Mouse (Mus musculus): Measurements from ENCODE around the gene Gm28051.

Gene Gm28051

DNA sequence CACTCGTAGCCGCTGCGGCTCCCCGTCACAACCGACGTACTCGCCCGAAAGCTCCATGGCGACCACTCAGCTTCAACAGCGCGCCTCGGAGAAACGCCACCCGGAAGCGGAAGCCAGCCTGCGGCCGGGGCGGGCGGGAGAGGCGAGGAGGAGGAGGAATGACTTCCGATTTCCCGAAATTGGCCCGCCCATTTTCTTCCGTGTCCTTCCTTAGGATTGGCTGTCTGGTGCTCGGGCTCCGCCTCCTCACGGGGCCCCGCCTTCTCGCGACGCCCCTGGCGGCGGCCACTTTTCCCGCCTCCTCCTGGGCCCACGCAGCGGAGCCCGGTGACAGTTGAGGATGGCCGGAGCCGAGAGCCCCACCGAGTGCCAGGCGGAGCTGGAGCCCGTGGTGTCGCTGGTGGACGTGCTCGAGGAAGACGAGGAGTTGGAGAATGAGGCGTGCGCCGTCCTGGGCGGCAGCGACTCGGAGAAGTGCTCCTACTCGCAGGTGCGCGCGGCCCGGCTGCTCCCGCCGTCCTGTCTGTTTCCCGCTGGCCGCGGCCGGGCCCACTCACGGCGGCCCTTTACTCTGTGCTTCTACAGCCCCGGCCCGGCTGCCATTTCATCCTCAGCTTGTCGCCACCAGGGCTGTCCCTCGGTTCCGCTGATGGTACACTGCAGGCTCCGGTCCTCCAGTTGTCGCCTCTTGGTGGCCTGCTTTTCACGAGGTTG, at the start of gene Gm28051, which contains the start of the genes Gon7 and Ubr7:
Gene Gm28051, minus strand, starts transcription at position 77 of the 714 bp plus-strand sequence.
Gene Gon7, minus strand, starts transcription at position 115 of the 714 bp plus-strand sequence.
Gene Ubr7, plus strand, starts transcription at position 279 of the 714 bp plus-strand sequence.
- peak; percentile 98 for DNase-seq

DNA sequence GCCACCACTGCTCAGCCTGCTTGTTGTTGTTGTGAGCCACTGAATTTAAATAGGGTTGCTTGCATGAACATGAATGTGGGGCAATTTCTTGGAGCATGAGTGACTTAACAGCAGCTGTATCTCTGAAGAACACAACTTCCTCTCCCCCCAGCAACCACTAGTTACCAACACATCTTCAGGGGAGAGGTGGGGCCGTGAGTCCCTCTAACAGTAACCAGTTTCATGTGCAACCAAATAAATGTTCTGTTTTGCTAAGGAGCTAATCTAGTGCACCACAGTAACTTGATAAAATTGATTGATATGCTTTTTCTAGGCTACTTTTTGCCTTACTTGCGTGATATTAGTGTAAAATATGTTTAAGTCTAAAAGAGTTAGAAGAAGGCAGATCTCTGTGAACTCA, 42.0 kb upstream of the Gm28051 start:
- DNase-seq, result no peak

DNA sequence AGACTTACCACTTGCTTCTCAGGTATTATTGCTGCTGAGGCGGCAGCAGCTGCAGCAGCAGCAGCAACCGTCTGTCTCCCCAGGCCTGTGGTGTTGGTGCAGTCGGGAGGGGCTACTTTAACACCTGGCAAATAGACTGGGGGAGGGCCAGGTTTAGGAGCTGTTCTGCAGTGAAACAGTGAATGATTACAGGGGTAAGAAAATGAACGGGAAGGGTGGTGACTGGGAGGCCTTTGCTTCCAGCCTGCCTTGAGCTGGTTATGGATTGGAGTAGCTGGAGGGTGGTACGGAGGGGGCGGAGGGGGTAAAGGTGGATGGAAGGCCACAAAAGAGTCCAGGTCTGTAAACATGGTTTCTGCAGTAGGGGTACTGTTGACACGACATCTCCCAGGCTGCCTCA, 30.4 kb upstream of the Gm28051 start:
- DNase-seq, result no peak

DNA sequence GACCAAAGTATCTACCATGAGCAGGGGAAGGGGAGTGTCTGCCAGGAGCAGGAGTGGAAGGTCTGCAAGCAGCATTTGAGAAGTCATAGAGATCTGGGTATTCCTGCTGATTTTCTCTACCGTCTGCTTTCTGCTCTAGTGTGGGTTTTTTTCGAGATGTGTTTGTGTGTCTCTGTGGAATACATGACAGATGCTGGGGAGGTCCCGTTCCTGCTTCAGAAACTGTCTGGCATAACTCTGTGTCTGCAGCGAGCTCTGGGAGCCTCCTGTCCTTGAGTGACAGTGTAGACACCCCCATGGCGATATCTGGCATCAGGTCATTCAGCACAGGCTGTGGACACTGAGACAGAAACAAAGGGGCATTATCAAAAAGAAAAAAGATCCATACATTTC, 28.0 kb upstream of the Gm28051 start:
- no peak for DNase-seq

DNA sequence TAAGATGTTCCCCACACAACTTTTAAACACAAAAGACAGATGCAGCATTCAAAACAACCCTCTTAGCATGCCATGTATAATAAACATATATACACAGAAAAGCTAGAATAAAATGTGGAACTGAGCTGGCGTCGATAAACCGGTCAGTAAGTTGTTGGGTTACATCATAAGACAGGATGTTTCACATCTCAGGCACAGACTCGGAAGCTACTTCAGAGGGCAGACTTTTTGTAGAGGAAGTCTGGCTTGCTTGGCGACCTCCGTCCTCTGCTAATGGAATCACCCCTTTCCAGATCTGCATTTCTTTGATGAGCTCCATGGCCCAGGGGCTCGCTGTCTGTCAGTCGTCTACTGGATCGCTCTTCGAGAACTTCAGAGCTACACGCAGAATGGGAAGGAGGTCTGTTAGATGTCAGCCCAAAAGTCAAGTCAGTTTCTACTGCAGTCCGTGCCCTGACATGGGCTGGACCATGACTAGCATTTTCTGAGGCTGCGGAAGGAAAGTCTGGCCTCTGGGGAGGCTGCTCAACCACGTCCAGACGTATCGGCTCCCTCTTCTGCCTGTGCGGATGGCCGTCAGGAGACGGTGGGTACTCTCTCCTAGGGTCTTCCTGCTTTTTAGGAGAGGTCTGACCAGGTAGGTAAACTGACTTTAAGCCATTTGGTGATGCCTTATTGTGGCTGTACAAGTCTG, 27.5 kb upstream of the Gm28051 start:
- no peak for DNase-seq

DNA sequence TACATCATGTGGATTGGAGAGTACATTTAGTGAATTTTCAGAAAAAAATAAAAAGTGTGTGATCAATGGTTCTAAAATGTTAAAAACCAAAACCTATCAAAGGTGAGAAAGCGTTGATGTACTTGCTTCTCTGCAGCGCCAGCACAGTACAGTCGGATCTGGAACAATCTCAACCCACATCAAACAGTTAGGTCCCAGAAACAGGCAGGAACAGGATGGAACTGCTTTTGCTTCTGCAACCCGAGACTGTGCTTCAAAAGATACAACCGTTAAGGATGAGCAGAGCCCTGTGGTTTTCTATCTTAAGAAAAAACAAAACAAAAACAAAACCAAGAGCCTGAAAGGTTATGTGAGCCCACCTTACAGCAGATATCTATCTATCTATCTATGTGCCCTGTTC, 25.3 kb upstream of the Gm28051 start:
- no peak for DNase-seq

DNA sequence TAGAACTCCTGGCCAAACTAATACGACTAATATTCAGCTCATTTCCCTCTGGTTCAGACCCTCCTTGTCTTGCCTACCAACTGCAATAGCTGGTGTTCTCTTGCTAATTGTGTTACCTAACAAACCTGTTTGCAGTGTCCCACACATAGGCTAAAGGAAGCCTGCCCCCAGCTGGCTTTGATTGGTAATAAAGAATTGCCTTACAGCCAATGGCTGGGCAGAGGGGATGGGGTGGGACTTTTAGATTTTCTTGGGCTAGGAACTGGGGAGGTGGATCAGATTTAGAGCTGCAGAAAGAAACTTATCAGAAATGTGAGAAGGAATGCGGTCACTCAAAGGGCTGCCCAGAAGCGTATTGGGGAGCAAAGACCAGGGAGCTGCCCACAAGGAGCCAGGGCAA, 21.9 kb upstream of the Gm28051 start:
- no peak for DNase-seq

DNA sequence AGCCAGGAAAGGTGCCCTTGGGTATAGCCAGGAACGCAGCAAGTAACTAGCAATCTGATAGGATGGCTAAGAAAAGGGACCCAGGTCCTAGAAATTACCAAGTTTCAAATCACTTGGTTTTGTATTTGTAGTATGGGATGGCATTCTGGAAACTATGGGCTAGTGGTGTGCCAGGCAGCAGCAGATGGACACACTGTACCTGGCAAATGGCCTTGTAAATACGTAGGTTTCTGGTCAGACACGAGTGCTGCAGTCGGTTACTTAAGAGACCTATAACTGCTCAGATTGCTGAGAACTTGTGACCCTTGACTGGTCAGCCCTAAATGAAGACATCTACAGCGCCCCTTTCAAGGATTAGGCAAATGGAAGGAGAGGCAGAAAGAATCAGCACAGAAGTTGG, 20.6 kb upstream of the Gm28051 start:
- DNase-seq, result no peak

DNA sequence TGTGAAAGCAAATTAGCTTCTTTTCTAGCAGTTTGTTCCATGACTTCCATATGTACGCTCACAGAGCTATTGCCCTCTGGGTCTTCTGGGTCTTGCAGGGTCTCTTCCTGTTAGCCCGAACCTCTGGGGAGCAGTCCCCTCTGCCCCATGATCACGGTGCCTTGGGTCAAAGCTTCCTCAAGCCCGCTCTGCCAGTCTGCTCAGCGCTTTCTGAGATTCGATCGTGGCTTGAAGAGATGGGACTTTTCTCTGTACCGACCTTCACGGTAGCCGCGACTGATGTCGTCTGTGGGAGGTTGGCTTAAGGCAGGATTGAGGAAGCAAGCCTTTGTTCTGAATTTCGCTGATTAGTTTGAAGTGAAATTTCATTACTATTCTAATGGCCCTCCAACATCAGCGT, 18.5 kb upstream of the Gm28051 start:
- no peak for DNase-seq

DNA sequence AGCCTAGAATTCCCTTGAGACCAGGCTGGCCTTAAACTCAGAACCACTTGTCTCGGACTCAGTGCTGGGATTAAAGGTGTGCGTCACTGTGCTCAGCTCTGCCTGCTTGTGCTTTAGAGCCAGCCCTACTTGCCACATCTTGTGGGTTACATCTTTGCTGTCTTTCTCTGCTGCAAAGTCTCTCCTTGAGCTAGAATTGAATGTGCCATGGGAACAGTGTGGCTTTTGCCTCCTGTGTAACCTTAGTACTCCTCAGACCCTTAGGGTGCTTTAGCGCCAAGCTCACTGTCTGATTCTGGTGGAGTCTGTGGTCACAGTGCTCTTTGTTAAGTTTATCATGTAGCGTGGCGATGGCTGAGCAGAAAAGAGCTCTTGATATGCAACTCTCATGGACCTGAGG, 15.1 kb upstream of the Gm28051 start:
- no peak for DNase-seq

DNA sequence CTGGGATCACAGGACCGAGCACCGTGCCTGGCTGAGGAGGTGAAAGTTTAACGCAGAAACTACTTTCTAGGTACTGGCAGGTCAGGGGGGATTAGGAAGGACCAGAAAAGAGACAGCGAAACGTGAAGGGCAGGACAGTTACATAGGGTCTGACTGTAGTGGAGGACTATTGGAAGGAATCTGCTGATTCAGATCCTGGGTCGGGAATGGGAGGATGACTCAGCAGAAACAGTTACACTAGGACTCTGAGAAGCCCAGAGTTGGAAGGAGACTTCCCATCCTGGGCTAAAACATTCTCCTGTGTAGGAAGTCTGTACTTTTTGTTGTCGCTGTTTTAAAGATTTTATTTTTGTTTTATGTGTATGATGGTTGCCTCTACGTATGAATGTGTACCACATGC, 14.0 kb upstream of the Gm28051 start:
- no peak for DNase-seq

DNA sequence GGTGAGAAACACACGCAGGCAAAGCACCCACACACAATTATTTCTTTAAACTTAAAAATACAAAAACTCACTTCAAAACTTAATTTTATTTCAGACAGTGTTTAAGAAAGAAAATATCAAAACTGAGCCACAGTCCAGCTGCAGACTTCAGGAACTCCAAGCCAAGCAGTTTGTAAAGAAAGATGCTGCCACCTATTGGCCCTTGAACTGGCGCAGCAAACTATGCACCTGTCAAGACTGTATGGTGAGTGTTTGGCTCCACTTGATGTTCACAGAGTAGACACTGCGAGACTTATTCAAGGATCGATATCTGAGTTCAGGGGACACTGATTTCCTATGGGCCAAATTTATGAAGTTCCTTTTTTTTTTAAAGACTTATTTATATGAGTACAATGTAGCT, 11.4 kb upstream of the Gm28051 start:
- no peak for DNase-seq

DNA sequence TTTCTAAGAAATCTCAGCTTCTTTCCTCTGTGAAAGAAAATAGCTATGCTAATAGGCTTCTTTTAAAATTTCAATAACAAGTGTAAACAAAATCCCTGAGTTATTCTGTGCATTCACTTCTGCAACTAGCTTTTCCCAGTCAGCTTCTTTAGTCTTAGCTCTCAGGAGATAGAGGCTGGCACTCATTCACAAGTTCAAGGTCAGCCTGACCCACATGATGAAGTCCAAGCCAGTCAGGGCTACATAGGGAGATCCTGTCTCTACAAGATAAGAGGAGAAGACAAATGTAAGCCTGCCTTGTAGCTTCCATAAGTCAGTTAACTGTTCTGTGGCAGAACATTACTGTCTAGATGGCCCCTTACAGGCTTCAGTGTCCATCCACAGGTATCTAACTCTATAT, 6.1 kb upstream of the Gm28051 start:
- DNase-seq, result no peak

DNA sequence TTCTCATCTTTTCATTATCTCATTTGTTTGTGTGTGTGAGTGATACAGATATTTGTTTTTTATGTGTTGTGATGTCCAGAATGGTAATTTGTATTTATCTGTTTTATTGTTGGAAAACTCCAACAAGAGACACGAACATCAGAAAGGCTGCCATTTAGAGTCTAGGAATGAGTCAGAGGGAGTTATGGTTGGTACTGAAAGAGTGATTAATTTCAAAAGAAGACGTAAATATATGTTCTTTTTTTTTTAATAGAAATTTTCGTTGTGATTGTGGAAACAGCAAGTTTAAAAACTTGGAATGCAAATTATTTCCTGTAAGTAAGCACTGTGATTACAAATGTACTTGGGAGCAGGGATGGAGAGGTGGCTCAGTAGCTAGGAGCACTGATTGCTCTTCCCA, 4.1 kb upstream of the Gm28051 start:
- no peak for DNase-seq

DNA sequence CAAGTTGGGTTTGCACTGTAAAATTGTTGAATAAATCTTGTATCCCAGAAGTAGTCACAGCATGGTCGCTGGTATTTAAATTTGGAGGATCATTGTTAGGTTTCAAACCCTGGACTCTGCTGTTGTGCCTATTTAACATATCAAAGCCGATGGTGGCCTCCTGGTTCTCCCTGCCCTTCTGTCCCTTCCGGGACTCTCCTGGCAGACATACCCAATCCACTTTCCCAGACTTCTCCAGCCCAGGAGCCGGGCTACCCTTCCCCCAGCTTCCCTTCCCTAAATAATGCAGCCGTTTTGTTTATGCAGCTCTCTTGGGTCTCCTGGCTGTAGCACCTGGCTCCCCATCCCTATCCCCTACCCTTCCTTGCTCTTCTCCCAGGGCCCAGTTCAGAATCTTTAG, 1.4 kb upstream of the Gm28051 start:
- no peak for DNase-seq

DNA sequence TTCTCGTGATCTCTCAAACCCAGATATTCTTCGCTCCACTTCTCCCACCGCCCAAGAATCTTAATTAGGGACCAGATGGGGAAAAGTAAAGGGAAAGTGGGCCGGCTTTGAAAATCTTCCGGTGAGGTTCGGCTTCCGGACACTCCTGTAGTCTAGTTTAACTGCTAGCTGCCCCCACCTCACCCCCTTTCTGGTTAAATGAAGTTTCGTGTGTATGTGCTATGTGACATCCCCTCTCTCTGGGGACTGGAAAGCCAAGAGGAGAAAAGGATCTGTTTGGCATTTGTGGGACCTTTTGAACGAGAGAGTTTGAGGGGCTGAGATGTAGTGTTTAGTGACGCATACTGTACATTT, 815 bp upstream of the Gm28051 start, which contains the start of gene Gm20604:
Gene Gm20604, minus strand, starts transcription at position 270 of the 354 bp plus-strand sequence.
- DNase-seq, result no peak

DNA sequence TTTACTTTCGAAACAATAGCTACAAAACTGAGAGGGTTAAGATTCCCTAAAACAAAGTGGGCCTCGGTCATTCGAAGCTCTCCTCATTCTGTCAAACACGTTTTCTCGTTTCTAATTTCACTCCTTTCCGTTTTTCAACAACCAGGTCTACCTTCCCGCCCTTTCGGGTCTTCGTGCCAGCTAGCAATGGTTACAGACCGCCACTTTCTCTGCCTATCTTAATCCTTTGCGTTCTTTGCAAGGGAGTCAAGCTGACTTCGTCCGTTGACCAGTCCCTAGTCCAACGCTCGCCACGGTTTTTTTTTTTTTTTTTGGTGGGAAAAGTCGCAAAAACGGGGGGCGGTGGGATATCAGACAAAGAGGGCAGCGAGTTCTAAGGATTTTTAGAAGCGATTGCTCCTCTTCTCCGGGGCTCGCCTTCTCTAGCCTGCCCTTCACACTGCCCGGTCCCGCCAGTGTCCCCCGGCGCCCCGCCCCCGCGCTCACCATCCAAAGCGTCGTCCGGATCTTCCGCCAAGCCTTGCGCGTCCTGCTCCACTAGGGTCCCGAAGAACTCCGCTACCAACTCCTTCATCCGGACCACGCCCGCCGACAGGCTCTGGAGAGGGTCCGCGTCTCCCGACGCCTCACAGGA, 393 bp downstream of the Gm28051 start:
- DNase-seq, result no peak

DNA sequence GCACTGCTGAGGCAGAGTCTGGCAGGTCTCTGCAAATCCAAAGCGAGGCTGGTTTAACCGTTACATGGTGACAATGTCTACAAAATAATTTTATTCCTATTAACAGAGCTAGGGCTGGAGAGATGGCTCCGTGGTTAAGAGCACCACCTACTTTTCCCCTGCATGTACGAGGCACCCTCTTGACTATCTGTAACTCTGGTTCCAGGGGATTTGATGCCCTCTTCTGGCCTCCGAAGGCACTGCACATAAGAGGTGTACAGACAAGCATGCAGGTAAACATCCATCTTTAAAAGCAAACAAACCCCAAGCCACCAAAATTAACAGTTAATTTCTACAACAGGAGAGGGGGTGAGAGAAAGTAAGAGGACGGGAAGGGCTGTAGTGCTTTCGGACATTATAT, 1.3 kb downstream of the Gm28051 start:
- DNase-seq, result no peak

DNA sequence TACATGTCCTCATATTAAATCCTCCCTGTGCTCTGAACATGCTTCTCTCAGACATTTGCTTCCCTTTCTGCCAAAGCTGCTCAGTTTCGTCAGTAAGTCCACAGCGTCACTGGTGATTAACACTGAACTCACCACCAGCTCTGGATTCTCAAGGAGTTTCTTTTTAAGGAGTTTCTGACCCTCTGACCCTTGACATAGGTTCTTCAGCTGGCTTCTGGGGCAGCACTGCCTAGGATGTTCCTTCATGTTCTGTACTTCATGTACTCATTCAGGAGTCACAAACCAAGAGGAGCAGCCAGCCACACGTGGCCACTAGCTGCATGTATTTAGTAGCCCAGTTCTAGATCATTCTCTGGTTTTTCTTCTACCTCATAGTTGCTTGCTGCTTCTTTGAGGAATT, 9.3 kb downstream of the Gm28051 start:
- no peak for DNase-seq

DNA sequence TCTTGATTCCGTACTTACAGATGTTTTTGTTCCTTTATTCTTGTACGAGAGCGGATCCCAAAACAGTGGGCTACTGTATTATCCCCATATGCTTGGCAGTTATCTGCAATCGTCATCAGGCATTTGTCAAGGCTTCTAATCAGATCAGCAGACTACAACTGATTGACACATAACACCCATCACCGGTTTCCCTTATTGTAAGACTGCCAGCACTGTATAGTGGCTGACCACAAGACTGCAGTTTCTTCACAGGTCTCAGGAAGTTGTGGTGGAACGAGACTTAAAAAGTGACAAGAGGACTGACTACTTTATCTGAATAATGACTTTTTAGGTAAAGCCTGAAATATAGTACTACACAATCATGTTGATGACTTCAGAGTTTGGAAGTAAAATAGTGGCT, 12.7 kb downstream of the Gm28051 start:
- DNase-seq, result no peak

DNA sequence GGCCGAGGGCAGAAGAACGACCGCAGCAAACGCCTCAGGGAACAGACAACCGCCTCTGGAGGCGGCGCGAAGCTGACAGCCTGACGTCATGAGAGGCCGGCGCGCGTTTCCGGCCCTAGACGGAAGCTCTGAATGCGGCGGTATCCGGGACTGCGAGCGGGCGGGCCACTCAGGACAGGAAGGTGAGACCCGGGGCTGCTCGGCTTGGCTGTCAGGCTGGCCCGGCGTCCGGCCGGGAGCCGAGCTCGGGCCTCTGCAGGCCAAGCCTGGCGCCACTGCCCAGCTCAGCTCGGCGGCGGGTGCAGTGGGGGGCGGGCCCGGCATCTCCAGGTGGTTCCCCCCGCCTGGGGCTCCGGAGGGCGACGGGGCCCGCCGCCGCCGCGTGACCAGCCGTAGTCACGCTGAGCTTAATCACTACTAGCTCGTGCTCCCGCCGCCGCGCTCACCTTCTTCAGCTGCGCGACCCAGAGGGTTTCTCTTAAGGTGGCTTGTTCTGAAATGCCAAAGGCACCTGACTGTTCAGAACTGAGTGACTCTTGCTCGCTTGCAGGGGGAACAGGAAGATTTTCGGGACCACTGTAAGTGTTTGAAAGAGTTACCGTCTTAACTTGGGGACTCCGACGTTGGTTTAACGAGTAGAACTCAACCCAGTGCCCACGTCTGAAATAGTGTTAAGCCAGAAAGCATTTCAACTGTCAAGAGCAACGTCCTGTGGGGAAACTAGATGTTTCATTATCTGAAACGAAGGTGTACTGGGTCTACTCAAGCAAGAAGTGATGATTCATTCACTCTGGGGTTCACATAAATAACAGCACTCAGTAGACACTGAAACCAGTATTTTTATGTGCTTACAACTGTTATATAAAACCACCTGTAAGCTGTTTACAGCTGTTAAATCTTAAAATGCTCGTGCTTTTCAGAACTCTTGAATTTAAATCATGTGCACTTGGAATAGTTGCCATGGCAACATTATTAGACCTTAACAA, 13.7 kb downstream of the Gm28051 start, which contains the start of the genes Moap1 and Tmem251:
Gene Moap1, minus strand, starts transcription at position 73 of the 986 bp plus-strand sequence.
Gene Tmem251, plus strand, starts transcription at position 174 of the 986 bp plus-strand sequence.
- DNase-seq, result peak; percentile 93

DNA sequence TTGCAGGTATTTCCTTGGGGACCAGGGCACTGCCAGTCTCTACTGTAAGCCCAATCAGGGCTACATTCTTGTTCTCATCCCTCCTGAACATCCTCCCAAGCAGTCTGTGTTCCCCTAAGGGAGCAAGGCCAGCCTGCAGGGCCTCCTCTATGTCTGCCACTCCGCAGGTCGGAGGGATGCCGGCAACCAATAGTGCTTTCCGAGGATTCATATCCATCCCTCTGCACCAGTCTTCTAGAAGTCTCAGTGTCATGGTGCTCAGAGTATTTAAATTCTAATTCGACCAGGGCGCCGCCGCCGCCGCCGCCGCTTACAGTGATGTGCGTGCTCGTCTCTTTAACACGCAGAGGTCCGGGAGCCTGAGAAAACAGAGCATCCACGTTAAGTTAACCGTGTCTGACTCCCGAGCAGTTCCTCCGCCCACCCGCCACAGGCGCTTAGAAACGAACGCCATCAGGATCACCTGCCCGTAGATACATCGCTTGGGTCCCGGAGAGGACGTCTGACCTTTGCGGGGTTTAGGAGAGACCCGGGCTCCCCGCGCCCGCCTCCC, 14.5 kb downstream of the Gm28051 start:
- DNase-seq, result no peak

All from right cerebral cortex, postnatal 25 days (tissue).